Comparison of ENCODE assay signal across 8 mouse cellular contexts in genomic region chr17:93200386-93201264, GRCm38 (mm10). TPM values are rescaled to one million over a fixed set of nuclear protein-coding genes. Genes with fewer than 3 reads are reported as not detected.
DNase-seq lines count a peak whose midpoint lies in the region; ATAC-seq and TF ChIP-seq lines count a peak whose summit lies in the region.

No protein-coding gene starts in this region.

- H3K36me3 ChIP-seq in kidney, embryonic 15.5 days = no peaks in the 10 kb centered on the region
- H3K36me3 ChIP-seq in hindbrain, embryonic 12.5 days = no peaks in the 10 kb centered on the region
- no peaks in the 10 kb centered on the region for H3K36me3 ChIP-seq in midbrain, postnatal 0 days (ENCODE audit: insufficient read depth, low read length)

- TF ChIP-seq CTCF in midbrain, postnatal 0 days (IDR thresholded peaks at IDR 0.05) = peak; percentile 9; the same call in 1 of the 2 replicates

- H3K4me1 ChIP-seq in kidney, embryonic 15.5 days = peaks cover 29% of the 10 kb centered on the region
- H3K4me1 ChIP-seq in hindbrain, embryonic 12.5 days = peaks cover 36% of the 10 kb centered on the region
- H3K4me1 ChIP-seq in midbrain, postnatal 0 days (ENCODE audit: insufficient read depth, low read length) = peaks cover 6% of the 10 kb centered on the region; the same call in 1 of the 2 replicates

- peak overlapping the region; percentile 12; the same call in 1 of the 2 replicates for H3K4me3 ChIP-seq in kidney, embryonic 15.5 days (replicated peaks)
- peak overlapping the region; percentile 41 for H3K4me3 ChIP-seq in hindbrain, embryonic 12.5 days
- peak overlapping the region; percentile 40 for H3K4me3 ChIP-seq in midbrain, postnatal 0 days (ENCODE audit: low read depth, low read length)

- no peaks in the 10 kb centered on the region for H3K9me3 ChIP-seq in kidney, embryonic 15.5 days (replicated peaks)
- no peaks in the 10 kb centered on the region for H3K9me3 ChIP-seq in hindbrain, embryonic 12.5 days (replicated peaks)
- no peaks in the 10 kb centered on the region for H3K9me3 ChIP-seq in midbrain, postnatal 0 days (ENCODE audit: low read length)

- H3K9ac ChIP-seq in kidney, embryonic 15.5 days = no peak overlapping the region
- H3K9ac ChIP-seq in hindbrain, embryonic 12.5 days = peak overlapping the region; percentile 66
- H3K9ac ChIP-seq in midbrain, postnatal 0 days (replicated peaks; ENCODE audit: low read length, poor library complexity, severe bottlenecking) = peak overlapping the region; percentile 59

- DNase-seq in kidney, adult 11 months = no peak
- DNase-seq in embryo, embryonic 11 days = peak; percentile 30
- peak; percentile 38 for DNase-seq in midbrain, postnatal 0 days (ENCODE audit: low spot score)
- DNase-seq in layer of hippocampus, adult 9-11 months = no peak
- no peak for DNase-seq in T-cell, adult 2 months (ENCODE audit: low spot score)
- no peak for DNase-seq in adrenal gland, adult 8-10 months

- no peak for ATAC-seq in kidney, embryonic 15.5 days (replicated peaks; ENCODE audit: low FRiP score)
- ATAC-seq in hindbrain, embryonic 12.5 days (ENCODE audit: low FRiP score) = no peak
- 0 out of 2 replicates have a peak, but pooled peaks have one; percentile 22 for ATAC-seq in midbrain, postnatal 0 days (ENCODE audit: low FRiP score)

- no peak overlapping the region for H3K27ac ChIP-seq in kidney, embryonic 15.5 days
- H3K27ac ChIP-seq in hindbrain, embryonic 12.5 days = peak overlapping the region; percentile 85
- peak overlapping the region; percentile 76 for H3K27ac ChIP-seq in midbrain, postnatal 0 days (ENCODE audit: low read depth, low read length)

- WGBS in kidney, embryonic 15.5 days = 1% methylated on average over 29 of the region's 29 CpGs
- under 1% methylated on average over 29 of the region's 29 CpGs for WGBS in hindbrain, embryonic 12.5 days
- under 1% methylated on average over 28 of the region's 29 CpGs for WGBS in midbrain, postnatal 0 days

- peak overlapping the region; percentile 38 for H3K4me2 ChIP-seq in kidney, embryonic 15.5 days
- peak overlapping the region; percentile 69 for H3K4me2 ChIP-seq in hindbrain, embryonic 12.5 days (replicated peaks)
- peak overlapping the region; percentile 78 for H3K4me2 ChIP-seq in midbrain, postnatal 0 days (ENCODE audit: low read depth, low read length, poor library complexity, severe bottlenecking)

- H3K27me3 ChIP-seq in kidney, embryonic 15.5 days = peaks cover 91% of the 10 kb centered on the region
- peaks cover 67% of the 10 kb centered on the region for H3K27me3 ChIP-seq in hindbrain, embryonic 12.5 days
- H3K27me3 ChIP-seq in midbrain, postnatal 0 days (ENCODE audit: insufficient read depth, low read length) = peaks cover 11% of the 10 kb centered on the region

RNA-seq across cellular contexts. Expression of gene Adcyap1, which starts 1.8 kb away (rescaled TPM):
- polyA plus RNA-seq in kidney, embryonic 15.5 days (2015; fragmentation: Nextera tagmentation; extraction: Ambion mirVana) = 0.08 TPM in 1 of 2 replicates, not detected in the other
- polyA plus RNA-seq in hindbrain, embryonic 12.5 days (2016; fragmentation: Nextera tagmentation; extraction: Ambion mirVana) = 20.5 and 21.8 TPM in 2 replicates
- total RNA-seq in midbrain, postnatal 0 days (2014; rRNA removed) = 21.0 and 34.6 TPM in 2 replicates
- polyA plus RNA-seq in midbrain, postnatal 0 days (2015; fragmentation: Nextera tagmentation; extraction: Ambion mirVana) = 32.8 and 34.1 TPM in 2 replicates
- under 1 TPM in 1 of 4 experiments, not detected in 3; 0.38 TPM for total RNA-seq in adrenal gland, adult 8-10 months (2022)

Comparison
In these comparisons a context has a peak if more than half of its experiments do, and no peak if none do; other contexts are left out.
1. DNase-seq: peak in embryo, embryonic 11 days (single experiment) and midbrain, postnatal 0 days (single experiment); none in kidney, adult 11 months (single experiment), layer of hippocampus, adult 9-11 months (single experiment), T-cell, adult 2 months (single experiment) and adrenal gland, adult 8-10 months (single experiment).
2. RNA of gene Adcyap1, which starts 1.8 kb away (polyA plus RNA-seq): 32.8 to 34.1 TPM in midbrain, postnatal 0 days and 20.5 to 21.8 TPM in hindbrain, embryonic 12.5 days; 0.08 TPM in kidney, embryonic 15.5 days; every median in the first group is over 10 times any median in the second.
3. Peak in every context shown above with its lines, with median percentiles within 50 percentile points of each other: H3K4me2 ChIP-seq and H3K4me3 ChIP-seq.